Mouse (Mus musculus) 416B (cell line): ENCODE results near the gene Gm10024.
"Not testable (repeated sequence)": the region's sequence is repeated elsewhere in the genome, so short reads cannot be mapped to it uniquely, and the experiment has no call there.

ENCODE experiments used
- DNase-seq: peaks from one replicate; pipeline ENCODE4 v3.0.0; 2011; ENCODE audit warnings: low read depth

Gm10024 gene

DNA sequence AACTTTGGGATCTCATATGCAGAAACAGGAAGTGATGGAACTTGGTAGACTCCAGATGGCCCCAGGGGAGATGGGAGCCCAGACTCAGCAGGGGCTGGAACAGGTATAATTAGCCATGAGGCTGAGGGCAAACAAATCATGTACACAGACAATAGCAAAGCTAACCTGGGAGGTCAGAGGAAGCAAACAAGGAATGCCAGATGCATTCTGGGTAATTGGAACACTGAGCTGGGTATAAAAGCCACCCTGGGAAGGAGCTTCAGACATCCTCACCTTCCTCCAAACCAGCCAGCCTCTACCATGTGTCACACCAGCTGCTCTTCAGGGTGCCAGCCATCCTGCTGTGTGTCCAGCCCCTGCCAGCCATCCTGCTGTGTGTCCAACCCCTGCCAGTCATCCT is at the start of gene Gm10024:
Gene Gm10024 (plus strand): TSS at position 301 of the 400 bp plus-strand sequence.
- DNase-seq = not testable (repeated sequence)

DNA sequence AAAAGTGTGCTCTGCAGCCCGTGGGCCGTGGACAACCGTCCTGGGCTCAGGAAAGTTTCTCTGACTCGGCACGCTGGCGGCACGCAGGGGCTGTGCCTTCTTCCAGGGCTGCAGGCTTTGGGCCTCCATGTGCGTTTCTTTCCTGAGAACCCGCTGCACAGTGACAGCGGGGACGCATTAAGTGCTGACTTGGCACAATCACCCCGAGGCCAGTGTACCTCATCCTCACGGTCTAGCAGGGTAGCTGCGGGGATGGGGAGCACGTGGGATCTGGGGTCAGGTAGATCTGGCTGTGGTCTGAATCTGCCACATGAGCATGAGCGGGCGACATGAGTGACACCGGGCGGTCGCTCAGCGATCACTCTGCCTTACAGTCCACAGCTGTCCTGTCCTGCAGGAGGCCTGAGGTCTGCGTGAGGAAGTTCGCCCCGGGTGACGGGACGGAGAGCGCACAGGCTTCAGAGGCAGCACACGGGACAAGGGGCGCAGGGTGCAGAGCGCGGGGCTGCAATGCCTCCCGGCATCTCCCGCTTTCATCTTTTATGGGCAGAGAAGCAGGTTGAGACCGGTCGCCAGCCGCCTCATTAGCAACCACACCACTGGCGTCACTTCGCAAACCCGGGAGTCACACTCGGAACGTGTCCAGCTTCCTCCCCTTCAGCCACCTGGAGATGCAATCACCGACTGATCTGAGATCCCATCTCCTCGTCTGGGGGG is 47.1 kb upstream of the Gm10024 start:
- DNase-seq = no peak

DNA sequence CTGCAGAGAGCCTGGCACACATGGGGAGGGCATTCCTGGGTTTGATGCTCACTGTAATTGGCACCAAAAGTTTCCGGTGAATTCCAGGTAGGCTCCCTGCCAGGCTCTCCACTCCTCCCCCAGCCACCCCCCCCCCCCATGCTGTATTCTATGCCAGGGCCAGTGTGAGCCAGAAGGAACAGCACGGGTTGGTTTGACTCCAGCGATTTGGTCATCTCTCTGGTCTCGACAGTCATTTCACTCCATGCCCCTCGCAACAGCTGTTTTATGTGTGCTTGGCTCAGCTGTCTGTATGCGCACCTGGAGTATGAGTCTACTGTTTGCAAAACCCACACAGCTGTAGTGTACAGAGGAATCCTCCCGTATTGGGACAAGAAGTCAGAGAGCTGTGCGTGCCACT is 44.9 kb upstream of the Gm10024 start:
- no peak for DNase-seq

DNA sequence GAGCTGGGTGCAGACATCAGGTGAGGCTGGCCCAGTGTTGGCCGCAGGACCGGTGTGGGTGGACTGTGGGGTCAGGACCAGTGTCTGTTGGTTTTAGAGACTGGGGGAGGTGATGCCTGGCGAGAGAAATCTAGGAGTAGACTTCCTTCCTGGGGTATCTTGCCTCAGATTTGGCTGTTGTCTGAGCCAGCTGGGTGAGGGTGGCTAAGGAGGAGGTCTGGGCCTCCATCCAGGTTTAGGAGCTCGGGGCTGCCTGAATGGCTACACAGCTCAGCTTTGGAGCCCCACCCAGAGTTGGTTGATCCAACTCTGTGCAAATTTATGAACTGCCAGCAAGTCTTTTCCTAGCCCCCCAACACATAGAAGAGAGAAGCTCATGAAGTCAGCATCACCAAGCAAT is 43.9 kb upstream of the Gm10024 start:
- no peak for DNase-seq

DNA sequence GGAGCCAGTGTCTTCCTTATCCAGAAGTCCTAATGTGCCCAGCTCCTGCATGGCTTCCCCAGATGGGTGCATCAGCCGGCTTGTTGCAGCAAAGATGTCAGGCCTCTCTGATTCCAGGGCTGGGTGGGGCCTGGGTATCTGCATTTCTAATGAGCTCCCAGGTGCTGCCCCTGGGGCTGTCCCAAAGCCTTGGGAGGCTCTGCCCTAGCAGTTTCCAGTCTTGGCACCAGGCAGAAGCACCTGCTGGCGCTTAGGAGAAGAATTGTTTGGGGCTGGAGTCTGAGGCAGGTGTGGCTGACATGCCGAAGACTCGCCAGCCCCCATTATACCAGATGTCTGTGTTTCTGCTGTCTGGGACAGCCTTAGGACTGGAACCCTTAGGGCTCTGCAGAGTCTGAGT is 40.5 kb upstream of the Gm10024 start:
- no peak for DNase-seq

DNA sequence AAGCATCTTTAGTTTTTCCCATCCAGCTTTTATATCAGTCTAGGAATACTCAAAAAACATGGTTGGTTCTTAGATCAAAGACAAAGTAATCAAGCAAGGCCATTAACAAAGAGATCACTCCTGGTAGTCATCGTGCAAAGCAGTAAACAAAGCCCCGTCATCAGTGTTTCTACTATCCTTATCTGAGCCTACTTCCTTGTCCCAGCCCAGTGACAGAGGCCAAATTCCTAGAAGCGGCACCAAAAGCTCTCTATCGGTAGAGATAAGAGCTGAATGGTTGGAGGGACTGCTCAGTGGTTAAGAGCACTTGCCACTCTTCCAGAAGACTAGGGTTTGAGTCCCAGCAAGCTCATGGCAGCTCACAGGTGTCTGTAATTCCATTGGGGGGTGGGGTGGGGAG is 39.7 kb upstream of the Gm10024 start:
- DNase-seq = no peak

DNA sequence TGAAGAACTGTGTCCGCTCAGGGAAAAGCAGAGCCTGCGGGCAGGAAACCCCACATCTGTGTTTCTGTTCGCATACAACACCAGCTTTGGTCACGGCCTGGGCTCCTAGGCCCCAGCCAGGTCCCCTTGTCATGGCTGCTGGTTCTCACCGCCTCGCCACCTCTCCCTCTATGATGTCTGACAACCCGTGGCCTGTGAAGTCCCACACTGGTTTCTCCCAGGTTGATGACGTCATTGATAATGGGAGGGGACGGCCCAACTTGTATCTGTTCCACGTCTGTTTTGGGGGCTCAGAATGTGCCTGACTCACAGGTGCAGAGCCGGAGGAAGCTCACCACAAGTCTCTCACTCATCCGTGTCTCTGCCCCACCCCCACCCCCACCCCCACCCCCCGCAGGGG is 37.5 kb upstream of the Gm10024 start:
- no peak for DNase-seq

DNA sequence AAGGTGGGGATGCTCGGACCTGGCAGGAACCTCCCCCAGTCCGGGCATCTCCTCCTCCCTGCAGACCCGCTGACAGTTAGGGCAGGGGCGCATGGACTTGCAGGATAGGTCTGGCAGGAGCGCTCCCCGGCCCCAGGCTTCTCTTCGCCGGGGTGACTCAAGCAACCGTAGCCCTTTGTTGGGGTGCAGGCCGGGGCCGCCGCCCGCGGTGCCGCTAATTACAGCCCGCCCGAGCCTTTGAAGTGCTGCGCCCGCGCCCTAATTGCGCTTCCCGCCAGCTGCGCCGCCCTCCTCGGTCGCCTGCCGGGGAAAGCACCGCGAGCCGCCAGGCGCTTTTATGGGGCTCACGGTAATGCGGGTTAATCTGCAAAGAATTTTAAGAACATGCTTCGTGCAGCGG is 33.7 kb upstream of the Gm10024 start:
- DNase-seq = no peak

DNA sequence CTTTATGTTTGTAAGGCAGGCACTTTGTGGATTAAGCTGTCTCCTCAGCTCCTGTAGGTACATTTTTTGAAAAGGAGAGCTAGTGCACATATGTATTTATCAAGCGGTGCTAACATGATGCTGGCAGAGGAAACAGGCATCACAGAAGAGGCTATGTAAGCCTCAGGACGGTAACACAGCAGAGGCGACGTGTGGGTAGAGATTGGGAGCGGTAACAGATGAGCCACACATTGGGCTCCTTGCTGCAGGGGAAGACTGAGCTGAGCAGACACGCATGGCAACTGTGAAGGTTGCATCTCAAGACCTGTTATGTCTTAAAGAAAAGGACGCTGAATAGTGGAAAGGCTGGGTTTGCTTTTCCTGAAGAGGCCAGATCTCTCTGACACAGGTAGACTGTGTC is 28.3 kb upstream of the Gm10024 start:
- DNase-seq = no peak

DNA sequence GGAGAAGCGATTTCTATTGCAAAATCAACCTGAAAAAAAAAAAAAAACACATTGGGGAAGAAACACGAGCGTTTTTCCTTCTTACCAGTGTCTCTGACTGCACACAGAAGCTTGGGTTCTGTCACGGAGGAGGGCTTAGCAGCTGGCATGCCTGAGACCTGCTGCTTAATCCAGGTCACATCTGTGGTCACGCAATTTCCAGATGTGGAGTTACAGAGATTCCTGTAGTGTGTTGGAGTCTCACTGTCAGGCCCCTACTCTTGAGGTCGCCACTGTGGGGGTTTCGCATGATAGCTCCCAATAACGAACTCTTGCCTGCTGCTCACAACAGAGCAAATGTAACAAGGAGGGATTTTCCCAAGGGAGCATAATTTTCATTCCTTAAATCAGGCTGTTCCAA is 27.1 kb upstream of the Gm10024 start:
- no peak for DNase-seq

DNA sequence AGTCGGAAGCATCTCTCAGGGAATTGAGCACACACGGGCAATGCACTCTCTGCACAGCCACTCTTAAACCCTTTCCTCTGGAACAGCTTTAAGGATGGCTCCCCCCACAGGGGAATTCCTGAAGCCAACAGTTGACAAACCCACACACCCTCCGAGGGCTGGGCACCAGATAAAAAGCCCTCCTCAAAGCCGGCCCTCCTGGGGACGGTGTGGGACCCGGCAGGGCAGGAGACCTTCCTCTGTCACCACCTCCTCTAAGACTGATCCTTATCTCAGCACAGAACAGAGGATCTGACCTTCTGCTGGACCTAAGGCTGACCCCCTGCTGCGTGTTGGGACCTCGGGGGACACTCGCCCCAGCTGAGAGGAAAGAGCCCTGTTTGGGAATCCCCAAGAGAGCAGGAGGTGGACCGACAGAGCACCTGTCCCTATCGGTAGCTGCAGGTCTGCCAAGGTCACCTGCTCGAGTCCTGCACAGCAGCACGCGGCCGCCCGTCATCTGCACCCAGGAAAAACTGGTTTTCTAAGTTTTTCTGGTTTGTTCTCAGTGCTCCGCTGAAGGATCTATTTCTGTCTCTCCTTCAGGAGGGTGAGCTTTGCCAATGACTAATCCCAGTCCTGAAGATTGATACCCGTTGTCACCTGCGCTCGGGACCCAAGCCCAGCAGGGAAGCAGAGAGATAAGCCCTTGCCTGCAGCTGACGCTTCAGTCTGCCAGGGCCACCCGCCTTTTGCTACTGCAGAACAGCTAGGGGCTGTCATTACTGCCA is 25.2 kb upstream of the Gm10024 start, which contains the start of gene Tspear:
Gene Tspear (plus strand): TSS at position 675 of the 770 bp plus-strand sequence.
- DNase-seq = no peak

DNA sequence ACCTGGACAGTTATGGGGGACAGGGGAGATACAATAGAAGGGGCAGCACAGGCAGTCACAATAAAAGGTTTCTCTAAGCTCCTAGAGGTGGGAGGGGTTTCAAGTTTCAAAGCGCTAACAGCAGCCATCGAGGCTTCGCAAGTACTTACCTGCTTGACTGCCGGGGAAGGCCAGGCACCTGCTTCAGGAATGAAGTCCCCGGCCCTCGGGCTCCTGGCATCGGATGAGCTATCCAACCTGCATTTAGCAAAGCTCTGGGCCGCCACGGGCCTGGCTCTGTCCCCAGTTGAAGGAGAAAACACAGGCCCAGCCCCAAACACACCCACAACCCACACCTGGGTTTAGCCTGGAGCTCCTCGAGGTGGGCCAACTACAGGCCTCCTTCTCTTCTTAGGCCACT is 24.2 kb upstream of the Gm10024 start:
- DNase-seq = no peak

DNA sequence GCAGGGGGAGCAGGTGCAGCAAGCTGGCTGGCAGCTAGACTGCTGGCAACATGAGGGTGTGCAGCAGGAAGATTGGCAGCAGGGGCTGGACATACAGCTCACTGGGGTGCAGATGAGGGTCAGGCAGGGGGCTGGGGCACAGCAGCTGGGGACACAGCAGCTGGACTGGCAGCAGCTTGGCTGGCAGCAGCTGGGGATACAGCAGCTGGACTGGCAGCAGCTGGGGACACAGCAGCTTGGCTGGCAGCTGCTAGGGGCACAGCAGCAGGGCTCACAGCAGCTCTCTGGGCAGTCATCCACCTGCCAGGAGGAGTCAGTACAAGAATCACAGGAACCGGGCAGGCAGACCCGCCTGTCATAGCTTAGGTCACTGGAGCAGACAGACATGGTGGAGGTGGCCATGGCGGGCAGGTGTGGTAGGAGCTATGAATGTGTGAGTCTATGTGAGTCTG is 20.9 kb upstream of the Gm10024 start, which contains the start of gene Gm19402:
Gene Gm19402 (minus strand): TSS at position 402 of the 452 bp plus-strand sequence.
- not testable (repeated sequence) for DNase-seq

DNA sequence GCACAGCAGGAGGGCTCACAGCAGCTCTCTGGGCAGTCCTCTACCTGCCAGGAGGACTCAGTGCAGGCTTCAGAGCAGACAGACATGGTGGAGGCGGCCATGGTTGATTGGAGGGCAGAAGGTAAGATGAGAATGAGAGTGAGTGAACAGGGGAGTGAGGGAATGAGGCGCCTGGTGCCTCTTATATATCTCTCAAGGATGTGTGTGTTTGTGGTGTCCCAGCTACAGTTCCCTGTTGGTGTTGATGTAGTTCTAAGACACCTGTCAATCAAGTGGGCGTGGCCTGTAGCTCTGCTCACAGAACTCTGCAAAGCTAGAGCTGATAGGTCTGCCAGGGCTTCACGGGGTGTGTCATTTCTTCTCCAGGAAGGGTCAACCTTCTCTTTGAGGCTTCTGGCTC is 14.1 kb upstream of the Gm10024 start, which contains the start of gene Gm9508:
Gene Gm9508 (minus strand): TSS at position 101 of the 400 bp plus-strand sequence.
- DNase-seq = no peak

DNA sequence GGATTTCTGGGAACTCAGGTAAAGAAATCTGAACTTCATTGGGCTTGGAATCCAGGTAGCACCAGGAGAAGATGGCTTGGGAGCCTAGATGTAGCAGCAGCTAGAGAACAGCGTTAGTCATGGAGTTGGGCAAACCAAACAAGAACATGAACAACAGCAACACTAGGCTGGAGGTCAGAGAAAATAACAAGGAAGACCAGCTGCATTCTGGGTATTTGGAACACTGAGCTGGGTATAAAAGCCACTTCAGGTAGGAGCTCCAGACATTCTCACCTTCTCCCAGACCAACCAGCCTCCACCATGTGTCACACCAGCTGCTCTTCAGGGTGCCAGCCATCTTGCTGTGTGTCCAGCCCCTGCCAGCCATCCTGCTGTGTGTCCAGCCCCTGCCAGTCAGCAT is 4.9 kb upstream of the Gm10024 start, which contains the start of gene Gm10272:
Gene Gm10272 (plus strand): TSS at position 301 of the 400 bp plus-strand sequence.
- DNase-seq = no peak

DNA sequence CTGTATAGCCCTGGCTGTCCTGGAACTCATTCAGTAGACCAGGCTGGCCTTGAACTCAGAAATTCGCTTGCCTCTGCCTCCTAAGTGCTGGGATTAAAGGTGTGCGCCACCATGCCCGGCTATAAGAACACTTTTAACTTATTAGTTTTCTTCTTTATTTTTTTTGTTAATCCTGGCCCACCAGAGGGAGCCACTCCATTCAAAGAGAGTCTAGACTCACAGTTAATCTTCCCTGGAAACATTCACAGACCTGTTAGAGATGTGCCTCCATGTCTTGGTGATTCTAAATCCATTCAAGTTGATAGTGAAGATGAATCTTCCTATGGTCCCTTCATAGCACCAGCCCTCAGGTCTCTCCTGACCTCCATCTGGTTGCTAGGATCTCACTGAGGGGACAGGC is 1.4 kb upstream of the Gm10024 start:
- peak; percentile 7 for DNase-seq

DNA sequence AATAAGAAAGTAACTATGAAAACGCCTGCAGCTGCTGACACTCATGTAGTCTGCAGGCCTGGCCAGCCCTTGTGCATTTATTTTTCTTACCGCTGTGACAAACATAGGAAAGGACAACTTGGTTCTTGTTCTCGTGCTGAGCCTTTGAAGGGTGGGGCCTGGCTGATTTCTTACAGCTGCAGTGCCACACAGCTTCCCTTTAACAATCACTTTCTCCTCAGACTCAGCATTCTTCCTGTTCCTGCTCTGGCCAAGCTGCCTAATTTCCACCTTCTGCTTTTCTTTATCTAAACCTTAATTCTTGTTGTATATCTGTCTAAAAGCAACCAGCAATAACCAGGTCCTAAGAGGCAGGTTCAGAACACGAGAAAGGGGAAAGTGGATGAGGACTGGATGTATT is 2.5 kb downstream of the Gm10024 start:
- no peak for DNase-seq

DNA sequence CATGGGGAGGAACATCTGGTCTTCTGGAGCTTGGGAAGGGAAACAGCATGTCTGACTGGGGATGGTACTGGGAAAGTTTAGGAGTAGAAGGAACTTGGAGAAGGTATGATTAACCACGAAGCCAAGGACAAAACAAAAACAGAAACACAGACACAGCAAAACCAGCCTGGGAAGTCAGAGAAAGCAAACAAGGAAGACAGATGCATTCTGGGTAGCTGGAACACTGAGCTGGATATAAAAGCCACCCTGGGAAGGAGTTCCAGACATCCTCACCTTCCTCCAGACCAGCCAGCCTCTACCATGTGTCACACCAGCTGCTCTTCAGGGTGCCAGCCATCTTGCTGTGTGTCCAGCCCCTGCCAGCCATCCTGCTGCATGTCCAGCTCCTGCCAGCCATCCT is 4.2 kb downstream of the Gm10024 start, which contains the start of gene Gm10142:
Gene Gm10142 (plus strand): TSS at position 301 of the 400 bp plus-strand sequence.
- DNase-seq = no peak

DNA sequence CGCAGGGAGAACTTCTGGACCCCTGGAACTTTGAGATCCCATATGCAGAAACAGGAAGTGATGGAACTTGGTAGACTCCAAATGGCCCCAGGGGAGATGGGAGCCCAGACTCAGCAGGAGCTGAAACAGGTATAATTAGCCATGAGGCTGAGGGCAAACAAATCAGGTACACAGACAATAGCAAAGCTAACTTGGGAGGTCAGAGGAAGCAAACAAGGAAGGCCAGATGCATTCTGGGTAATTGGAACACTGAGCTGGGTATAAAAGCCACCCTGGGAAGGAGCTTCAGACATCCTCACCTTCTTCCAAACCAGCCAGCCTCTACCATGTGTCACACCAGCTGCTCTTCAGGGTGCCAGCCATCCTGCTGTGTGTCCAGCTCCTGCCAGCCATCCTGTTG is 9.0 kb downstream of the Gm10024 start, which contains the start of gene Krtap12-1:
Gene Krtap12-1 (plus strand): TSS at position 301 of the 400 bp plus-strand sequence.
- not testable (repeated sequence) for DNase-seq

DNA sequence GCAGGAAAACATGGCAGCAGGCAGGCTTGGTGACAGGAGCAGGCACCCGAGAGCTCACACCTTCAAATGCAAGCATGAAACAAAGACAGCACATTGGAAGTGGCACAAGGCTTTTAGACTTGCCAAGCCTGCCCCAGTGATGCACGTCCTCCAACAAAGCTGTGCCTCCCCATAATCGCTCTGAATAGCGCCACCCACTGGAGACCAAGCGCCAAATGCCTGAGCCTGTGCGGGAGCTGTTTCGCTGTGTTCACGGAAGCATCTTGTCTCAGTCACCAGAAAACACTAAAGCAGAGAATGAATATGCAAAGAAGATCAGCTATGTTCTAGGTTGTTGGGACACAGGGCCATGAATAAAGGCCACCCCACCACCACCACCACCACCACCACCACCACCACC is 13.6 kb downstream of the Gm10024 start:
- DNase-seq = no peak

DNA sequence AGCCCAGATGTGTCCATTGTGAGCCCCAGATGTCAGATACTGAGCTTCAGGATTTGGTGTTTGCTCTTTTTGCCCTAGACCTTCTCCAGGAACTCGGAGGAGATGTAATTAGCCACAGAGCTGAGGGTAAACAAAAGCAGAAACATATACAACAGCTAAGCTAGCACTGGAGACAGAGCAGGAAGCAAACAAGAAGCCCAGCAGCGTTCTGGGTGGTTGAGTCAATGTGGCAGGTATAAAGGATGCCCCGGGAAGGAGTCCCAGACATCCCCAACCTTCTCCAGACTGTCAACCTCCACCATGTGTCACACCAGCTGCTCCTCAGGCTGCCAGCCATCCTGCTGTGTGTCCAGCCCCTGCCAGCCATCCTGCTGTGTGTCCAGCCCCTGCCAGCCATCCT is 14.9 kb downstream of the Gm10024 start, which contains the start of gene Gm10100:
Gene Gm10100 (plus strand): TSS at position 301 of the 400 bp plus-strand sequence.
- no peak for DNase-seq

DNA sequence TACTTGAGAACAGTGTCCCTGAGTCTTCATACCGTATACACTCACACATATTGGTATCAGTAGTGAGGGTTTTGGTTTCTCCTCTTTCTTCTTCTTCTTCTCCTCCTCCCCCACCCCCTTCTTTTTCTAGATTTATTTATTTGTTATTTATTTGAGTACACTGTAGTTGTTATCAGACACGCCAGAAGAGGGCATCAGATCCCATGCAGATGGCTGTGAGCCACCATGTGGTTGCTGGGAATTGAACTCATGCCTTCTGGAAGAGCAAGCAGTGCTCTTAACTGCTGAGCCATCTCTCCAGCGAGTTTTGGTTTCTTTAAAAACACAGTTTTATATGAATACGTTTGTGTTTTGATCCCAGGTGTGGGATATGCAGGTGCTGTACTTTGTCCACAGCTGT is 17.0 kb downstream of the Gm10024 start:
- DNase-seq = peak; percentile 27

DNA sequence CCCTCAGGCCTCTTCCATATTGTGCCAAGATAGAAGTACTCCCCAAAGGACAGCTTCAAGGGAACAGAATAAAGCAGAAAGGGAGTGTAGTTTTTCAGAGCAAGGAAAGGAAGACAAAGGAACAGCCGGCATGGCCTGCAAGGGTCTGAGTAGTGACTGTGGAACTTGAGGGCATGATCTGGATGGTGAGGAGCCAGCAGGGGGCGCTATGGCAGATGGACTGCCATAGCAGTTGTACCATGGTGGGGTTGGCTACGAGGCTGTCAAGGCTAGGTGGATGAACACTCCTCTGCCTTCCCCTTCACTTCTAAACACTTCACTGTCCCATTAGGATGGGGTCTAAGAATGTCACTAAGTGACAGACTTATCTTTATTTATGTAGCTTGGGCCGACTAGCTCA is 18.0 kb downstream of the Gm10024 start:
- DNase-seq = peak; percentile 35
